Mouse (Mus musculus): ENCODE measurements at regions not wholly inside any gene's neighbourhood (a gene's known extent, or its start where the extent isn't known, plus 50 kb on each side); places are given as distances from the start of the nearest gene placed in this dataset.

DNA sequence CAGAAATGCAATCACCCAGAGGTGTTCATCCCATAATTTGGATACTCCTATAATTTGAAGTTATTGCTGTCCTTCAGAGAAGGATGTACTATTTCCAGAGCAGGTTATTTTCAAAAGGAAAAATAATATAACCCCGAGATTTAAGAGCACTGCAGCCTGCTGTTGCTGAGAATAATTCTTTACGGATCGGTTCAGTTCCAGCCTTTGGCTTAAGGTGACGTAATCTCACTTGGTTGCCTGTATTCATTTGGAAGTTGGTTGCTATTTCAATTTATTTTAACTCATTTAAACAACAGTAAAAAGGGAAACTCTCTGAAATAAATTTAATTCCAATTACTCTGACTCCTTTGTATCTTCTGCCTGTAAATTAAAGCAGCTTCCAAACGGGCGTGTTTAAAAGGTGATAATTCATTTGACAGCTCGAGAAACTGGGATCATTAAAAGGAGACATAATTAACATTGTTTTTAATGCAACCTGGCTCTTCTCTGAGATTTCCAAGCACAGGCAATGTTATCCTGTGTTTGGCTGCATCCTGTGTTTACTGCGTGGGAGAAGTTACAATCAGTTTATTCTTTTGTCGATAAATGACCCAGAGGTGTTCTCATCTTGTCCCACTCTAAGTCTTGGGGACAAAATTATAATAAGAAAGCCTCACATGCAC lies 568.5 kb downstream of the Gm16223 start:
- H3K36me3 ChIP-seq (ENCODE audit: control insufficient read depth, insufficient read depth, low read length): no peaks in the 10 kb centered on the region
- H3K4me1 ChIP-seq (ENCODE audit: control insufficient read depth, insufficient read depth, low read length): no peaks in the 10 kb centered on the region
- TF ChIP-seq CTCF (conservative IDR thresholded peaks at IDR 0.05; ENCODE audit: insufficient read depth, insufficient read length, low read depth, low read length) (no peak), POLR2A (IDR thresholded peaks at IDR 0.05; ENCODE audit: low read depth, low read length) (no peak)
- H3K27me3 ChIP-seq (replicated peaks; ENCODE audit: control insufficient read depth, insufficient read depth, low read length): no peaks in the 10 kb centered on the region
- H3K27ac ChIP-seq (ENCODE audit: insufficient read depth, low read depth, low read length): no peak overlapping the region
- no peak overlapping the region for H3K4me3 ChIP-seq (ENCODE audit: insufficient read depth, low read depth, low read length)
- WGBS: 58% methylated on average over 9 of the region's 9 CpGs
- DNase-seq: no peak

DNA sequence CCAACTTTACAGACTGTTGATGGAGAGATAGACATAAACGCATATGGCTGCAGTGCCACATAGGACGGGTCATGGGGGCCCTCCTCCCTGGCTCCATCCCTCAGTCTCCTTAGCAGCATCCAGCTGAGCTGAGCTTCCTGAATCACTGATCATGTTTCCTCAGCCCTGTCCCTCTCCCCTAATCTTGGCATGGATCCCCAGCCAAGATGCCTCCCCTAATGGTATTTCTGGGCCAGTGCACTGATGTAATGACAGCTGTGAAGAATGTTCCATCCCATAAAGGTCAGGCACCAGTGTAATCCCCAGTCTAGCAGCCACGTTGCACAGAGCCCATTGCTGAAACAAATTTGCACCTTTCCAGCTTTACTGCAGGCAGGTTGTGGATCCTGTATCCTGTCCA lies 576.5 kb upstream of the Cpeb2 start:
- Histone ChIP-seq H3K4me3 (ENCODE audit: insufficient read depth, low read depth, low read length) (no peak overlapping the region), H3K27ac (ENCODE audit: insufficient read depth, low read depth, low read length) (no peak overlapping the region), H3K27me3 (replicated peaks; ENCODE audit: control insufficient read depth, insufficient read depth, low read length) (no peaks in the 10 kb centered on the region), H3K36me3 (ENCODE audit: control insufficient read depth, insufficient read depth, low read length) (no peaks in the 10 kb centered on the region), H3K4me1 (ENCODE audit: control insufficient read depth, insufficient read depth, low read length) (no peaks in the 10 kb centered on the region)
- DNase-seq: no peak
- WGBS: 44% methylated on average over 3 of the region's 3 CpGs
- TF ChIP-seq CTCF (conservative IDR thresholded peaks at IDR 0.05; ENCODE audit: insufficient read depth, insufficient read length, low read depth, low read length): no peak
- no peak for TF ChIP-seq POLR2A (IDR thresholded peaks at IDR 0.05; ENCODE audit: low read depth, low read length)

DNA sequence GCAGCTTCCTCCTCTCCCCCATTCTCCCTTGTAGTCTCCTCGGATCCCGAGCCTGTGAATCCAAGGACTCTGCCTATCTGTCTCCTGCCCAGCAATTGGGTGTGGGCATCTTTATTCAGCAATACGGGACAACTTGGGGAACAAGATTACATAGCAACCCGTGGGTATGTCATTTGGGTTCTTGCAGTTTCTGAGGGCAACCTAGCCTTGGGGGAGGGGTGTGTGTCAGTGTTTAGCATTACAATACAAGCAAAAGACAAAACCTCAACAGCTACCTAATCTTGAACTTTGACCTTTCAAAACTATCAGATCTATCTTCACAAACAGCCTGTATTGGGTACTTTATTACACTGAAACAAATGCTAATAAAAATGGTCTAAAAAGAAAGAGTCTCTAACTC lies 573.0 kb upstream of the Cpeb2 start:
- no peak for DNase-seq
- WGBS: 74% methylated on average over 4 of the region's 4 CpGs

DNA sequence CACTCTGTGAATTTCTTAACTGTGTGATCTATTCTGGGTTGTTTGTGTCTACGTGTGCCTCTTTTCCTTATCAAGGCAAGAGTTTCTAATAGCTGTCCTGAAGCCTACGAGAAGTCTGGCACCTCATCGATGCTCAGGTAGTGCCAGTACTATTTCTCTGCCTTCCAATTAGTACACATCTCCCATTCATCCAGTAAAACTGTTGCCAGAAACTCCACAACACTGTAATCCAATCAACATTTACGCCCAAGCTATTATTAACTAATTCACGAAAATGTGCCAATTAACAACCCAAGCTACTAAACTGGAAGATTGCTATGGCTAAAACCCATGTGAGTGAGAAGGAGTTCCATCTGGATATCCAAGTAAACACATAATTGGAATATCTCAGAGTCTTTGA lies 553.4 kb upstream of the Cpeb2 start:
- Histone ChIP-seq H3K27ac (ENCODE audit: insufficient read depth, low read depth, low read length) (no peak overlapping the region), H3K4me1 (ENCODE audit: control insufficient read depth, insufficient read depth, low read length) (no peaks in the 10 kb centered on the region), H3K27me3 (replicated peaks; ENCODE audit: control insufficient read depth, insufficient read depth, low read length) (no peaks in the 10 kb centered on the region), H3K4me3 (ENCODE audit: insufficient read depth, low read depth, low read length) (no peak overlapping the region), H3K36me3 (ENCODE audit: control insufficient read depth, insufficient read depth, low read length) (no peaks in the 10 kb centered on the region)
- no peak for DNase-seq
- WGBS: 81% methylated on average over 5 of the region's 5 CpGs
- TF ChIP-seq POLR2A (IDR thresholded peaks at IDR 0.05; ENCODE audit: low read depth, low read length): no peak
- no peak for TF ChIP-seq CTCF (conservative IDR thresholded peaks at IDR 0.05; ENCODE audit: insufficient read depth, insufficient read length, low read depth, low read length)

More for the DNA sequence above, 573.0 kb upstream of the Cpeb2 start:
- TF ChIP-seq POLR2A (IDR thresholded peaks at IDR 0.05; ENCODE audit: low read depth, low read length) (no peak), CTCF (conservative IDR thresholded peaks at IDR 0.05; ENCODE audit: insufficient read depth, insufficient read length, low read depth, low read length) (no peak)
- no peaks in the 10 kb centered on the region for H3K27me3 ChIP-seq (replicated peaks; ENCODE audit: control insufficient read depth, insufficient read depth, low read length)
- no peaks in the 10 kb centered on the region for H3K4me1 ChIP-seq (ENCODE audit: control insufficient read depth, insufficient read depth, low read length)
- H3K4me3 ChIP-seq (ENCODE audit: insufficient read depth, low read depth, low read length): no peak overlapping the region
- H3K36me3 ChIP-seq (ENCODE audit: control insufficient read depth, insufficient read depth, low read length): no peaks in the 10 kb centered on the region
- H3K27ac ChIP-seq (ENCODE audit: insufficient read depth, low read depth, low read length): no peak overlapping the region

DNA sequence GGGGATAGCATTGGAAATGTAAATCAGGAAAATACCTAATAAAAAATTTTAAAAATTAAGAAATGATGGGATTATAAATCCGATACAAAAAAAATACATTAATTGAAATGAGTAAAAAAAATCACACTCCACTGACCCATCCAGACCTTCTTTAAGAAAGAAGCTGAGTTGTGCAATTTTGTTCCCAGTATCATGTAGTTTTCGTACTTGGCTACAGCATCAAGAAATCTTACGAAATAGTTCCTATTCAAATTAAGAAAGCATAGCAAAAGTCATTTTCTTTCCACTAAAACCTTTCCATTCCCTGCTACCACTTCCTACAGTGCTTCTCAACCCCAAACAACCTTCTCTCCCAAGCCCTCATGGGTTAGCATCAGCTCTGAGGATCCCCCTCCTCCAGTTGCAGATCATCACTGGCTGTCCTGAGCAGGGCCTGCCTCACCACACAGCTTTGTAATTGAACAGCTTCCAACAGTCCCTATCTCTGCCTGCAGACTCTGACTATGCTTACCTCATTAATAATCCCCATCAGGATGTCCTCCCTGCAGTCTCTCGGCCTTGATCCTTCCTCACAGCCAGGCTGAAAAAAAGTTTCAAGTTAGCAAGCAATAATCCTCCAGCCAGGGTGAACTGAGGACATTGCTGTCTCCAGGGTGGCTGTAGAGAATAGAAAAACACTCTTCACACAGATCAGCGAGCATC lies 547.5 kb upstream of the Cpeb2 start:
- Histone ChIP-seq H3K36me3 (ENCODE audit: control insufficient read depth, insufficient read depth, low read length) (no peaks in the 10 kb centered on the region), H3K4me3 (ENCODE audit: insufficient read depth, low read depth, low read length) (no peak overlapping the region), H3K27me3 (replicated peaks; ENCODE audit: control insufficient read depth, insufficient read depth, low read length) (no peaks in the 10 kb centered on the region), H3K27ac (ENCODE audit: insufficient read depth, low read depth, low read length) (no peak overlapping the region), H3K4me1 (ENCODE audit: control insufficient read depth, insufficient read depth, low read length) (no peaks in the 10 kb centered on the region)
- DNase-seq: no peak
- 69% methylated on average over 5 of the region's 5 CpGs for WGBS
- no peak for TF ChIP-seq CTCF (conservative IDR thresholded peaks at IDR 0.05; ENCODE audit: insufficient read depth, insufficient read length, low read depth, low read length)
- no peak for TF ChIP-seq POLR2A (IDR thresholded peaks at IDR 0.05; ENCODE audit: low read depth, low read length)

DNA sequence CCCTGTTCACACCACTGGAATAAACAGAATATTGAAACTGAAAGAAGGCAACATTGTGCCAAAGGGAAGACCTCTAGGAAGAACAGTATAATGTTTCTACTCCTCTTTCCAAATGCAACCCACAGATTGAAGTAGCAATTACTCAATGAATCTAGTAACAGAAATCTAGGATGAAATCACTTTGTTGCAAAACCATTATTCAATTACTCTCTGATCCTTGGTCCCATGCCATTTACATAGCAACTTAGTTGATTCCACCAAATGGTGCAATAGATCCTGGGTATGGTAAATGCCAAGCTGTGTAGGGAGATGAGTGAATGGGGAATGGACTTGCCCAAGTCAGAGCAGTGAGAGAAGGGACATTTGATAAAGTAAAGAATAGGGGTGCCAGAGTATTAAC lies 545.8 kb upstream of the Cpeb2 start:
- Histone ChIP-seq H3K27ac (ENCODE audit: insufficient read depth, low read depth, low read length) (no peak overlapping the region), H3K4me1 (ENCODE audit: control insufficient read depth, insufficient read depth, low read length) (no peaks in the 10 kb centered on the region), H3K4me3 (ENCODE audit: insufficient read depth, low read depth, low read length) (no peak overlapping the region), H3K27me3 (replicated peaks; ENCODE audit: control insufficient read depth, insufficient read depth, low read length) (no peaks in the 10 kb centered on the region), H3K36me3 (ENCODE audit: control insufficient read depth, insufficient read depth, low read length) (no peaks in the 10 kb centered on the region)
- no peak for DNase-seq
- no peak for TF ChIP-seq POLR2A (IDR thresholded peaks at IDR 0.05; ENCODE audit: low read depth, low read length)
- TF ChIP-seq CTCF (conservative IDR thresholded peaks at IDR 0.05; ENCODE audit: insufficient read depth, insufficient read length, low read depth, low read length): no peak

Data from kidney, adult 2 months (tissue).